Mouse (Mus musculus) brain, embryonic 14.5 days (tissue): Measurements from ENCODE around the gene Lgals12.

ENCODE experiments used
- CTCF ChIP-seq: fragments of 200-500 bp; IDR thresholded peaks from 2 replicates; pipeline ENCODE4 v1.5.1; 2012; ENCODE audit warnings: inconsistent platforms, mild to moderate bottlenecking, moderate library complexity, borderline replicate concordance; ENCODE audit not compliant: insufficient read depth, insufficient read length; ENCODE audit errors: extremely low read depth
- POLR2A ChIP-seq: fragments of 200-500 bp; IDR thresholded peaks from 2 replicates; pipeline ENCODE4 v1.6.1; 2012; ENCODE audit warnings: mild to moderate bottlenecking, inconsistent platforms, borderline replicate concordance; ENCODE audit not compliant: poor library complexity, insufficient read depth, insufficient read length, severe bottlenecking; ENCODE audit errors: extremely low read depth

- no peak for TF ChIP-seq CTCF
- no peak for TF ChIP-seq POLR2A
Measured at GRCm38 (mm10) chr19:7568364-7568763, 38.6 kb downstream of the Lgals12 start.
